Mouse (Mus musculus): ENCODE results near the gene A130010J15Rik. TPM values are rescaled to one million over a fixed set of nuclear protein-coding genes. Genes with fewer than 3 reads are reported as not detected.

A130010J15Rik gene
- total and polyA plus RNA-seq, 3 experiments, result 9.1 to 22.4 (median 18.6) TPM

GRCm38 (mm10) chr1:193211371-193211770, 43.5 kb downstream of the A130010J15Rik start:
- H3K36me3 ChIP-seq (replicated peaks in 1 of 2; ENCODE audit: control insufficient read depth in 1 of 2, insufficient read depth in 1 of 2, low read length in 1 of 2), result peaks cover 10 to 59% of the 10 kb centered on the region in 2 experiments
- peaks cover 10 to 42% of the 10 kb centered on the region in 2 experiments for H3K4me1 ChIP-seq (ENCODE audit: control insufficient read depth in 1 of 2, insufficient read depth in 2 of 2)
- TF ChIP-seq MAX (IDR thresholded peaks at IDR 0.05; ENCODE audit: low read length), result no peak
- TF ChIP-seq TBP (conservative IDR thresholded peaks at IDR 0.05; ENCODE audit: low read depth, low read length), result no peak
- TF ChIP-seq SIN3A (IDR thresholded peaks at IDR 0.05; ENCODE audit: low read length), result no peak
- H3K27ac ChIP-seq (ENCODE audit: insufficient read depth, low read depth), result no peak overlapping the region
- no peaks in the 10 kb centered on the region for H3K9me3 ChIP-seq (replicated peaks; ENCODE audit: low read length)
- peaks cover 7% of the 10 kb centered on the region for H3K79me2 ChIP-seq (replicated peaks; ENCODE audit: control insufficient read depth, extremely low read depth, insufficient read depth, poor library complexity, severe bottlenecking)
- no peak overlapping the region for H3K4me2 ChIP-seq (ENCODE audit: insufficient read depth, low read depth, poor library complexity, severe bottlenecking)
- in situ Hi-C loops (cut with MboI; ENCODE audit: low pct_ligation_motif_present, low pct_unique_long_range_greater_than_20kb, low sequenced_read_pairs) (no loop called here), dilution Hi-C loops (cut with MboI; ENCODE audit: extremely low pct_ligation_motif_present, extremely low pct_unique_long_range_greater_than_20kb, low sequenced_read_pairs) (no loop called here)
- H3K27me3 ChIP-seq (replicated peaks), result no peaks in the 10 kb centered on the region
- H3K4me3 ChIP-seq (replicated peaks in 1 of 3; ENCODE audit: low read depth in 2 of 3, low read length in 2 of 3, poor library complexity in 1 of 3), result no peak overlapping the region
- DNase-seq (ENCODE audit: extremely low read depth), result no peak
- H3K9ac ChIP-seq (ENCODE audit: insufficient read depth, low read depth), result no peak overlapping the region

DNA sequence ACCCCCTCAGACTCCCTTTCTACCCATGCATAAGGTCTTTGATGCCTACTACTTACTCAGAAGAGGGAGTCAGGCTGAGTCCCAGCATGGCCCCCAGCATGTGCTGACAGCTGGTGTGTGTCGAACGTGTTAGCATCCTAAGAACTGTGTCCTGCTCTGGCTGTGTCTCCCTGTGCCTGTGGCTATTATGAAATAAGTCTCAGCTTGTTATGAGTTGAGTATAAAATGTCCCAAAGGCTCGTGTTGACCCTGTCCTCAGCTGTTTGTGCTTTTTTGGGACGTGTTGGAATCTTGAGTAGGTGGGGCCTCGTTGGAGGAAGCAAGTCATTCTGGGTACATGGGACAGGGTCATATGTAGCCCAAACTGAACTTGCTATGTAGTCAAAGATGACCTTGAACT, 46.2 kb downstream of the A130010J15Rik start:
- TF ChIP-seq TBP (conservative IDR thresholded peaks at IDR 0.05; ENCODE audit: low read depth, low read length) (no peak), MAZ (IDR thresholded peaks at IDR 0.05; ENCODE audit: low read depth, low read length) (no peak), TCF12 (IDR thresholded peaks at IDR 0.05; ENCODE audit: low read depth, low read length) (no peak), JUN (IDR thresholded peaks at IDR 0.05; ENCODE audit: insufficient read depth, low read depth, low read length) (no peak), CTCF (conservative IDR thresholded peaks at IDR 0.05 in 1 of 2, IDR thresholded peaks at IDR 0.05 in 1 of 2; ENCODE audit: low read depth in 2 of 2, low read length in 2 of 2) (no peak), HCFC1 (IDR thresholded peaks at IDR 0.05; ENCODE audit: low read depth, low read length) (no peak), ZNF384 (IDR thresholded peaks at IDR 0.05; ENCODE audit: low read depth, low read length) (no peak), CHD2 (IDR thresholded peaks at IDR 0.05; ENCODE audit: low read length) (no peak), MEF2A (IDR thresholded peaks at IDR 0.05; ENCODE audit: borderline replicate concordance, low read depth, low read length) (no peak), RCOR1 (conservative IDR thresholded peaks at IDR 0.05; ENCODE audit: low read depth, low read length) (no peak), MAX (IDR thresholded peaks at IDR 0.05; ENCODE audit: low read length) (no peak), E2F4 (IDR thresholded peaks at IDR 0.05; ENCODE audit: insufficient replicate concordance, low read depth, low read length) (no peak), ETS1 (conservative IDR thresholded peaks at IDR 0.05; ENCODE audit: low read depth, low read length) (no peak), ELF1 (IDR thresholded peaks at IDR 0.05; ENCODE audit: low read depth, low read length) (no peak), GABPA (IDR thresholded peaks at IDR 0.05; ENCODE audit: insufficient replicate concordance, low read depth, low read length) (no peak), NRF1 (IDR thresholded peaks at IDR 0.05; ENCODE audit: low read depth, low read length) (no peak), PAX5 (IDR thresholded peaks at IDR 0.05; ENCODE audit: low read length) (no peak)
- dilution Hi-C loops (cut with MboI; ENCODE audit: extremely low pct_ligation_motif_present, extremely low pct_unique_long_range_greater_than_20kb, low sequenced_read_pairs) (no loop called here), in situ Hi-C loops (cut with MboI; ENCODE audit: low pct_ligation_motif_present, low pct_unique_long_range_greater_than_20kb, low sequenced_read_pairs) (no loop called here)
- peaks cover 12 to 81% of the 10 kb centered on the region in 2 experiments for H3K36me3 ChIP-seq (replicated peaks in 1 of 2; ENCODE audit: control insufficient read depth in 1 of 2, insufficient read depth in 1 of 2, low read length in 1 of 2)
- DNase-seq (ENCODE audit: extremely low read depth), result no peak
- H3K27me3 ChIP-seq (replicated peaks), result no peaks in the 10 kb centered on the region
- peaks cover 8 to 40% of the 10 kb centered on the region in 2 experiments for H3K4me1 ChIP-seq (ENCODE audit: control insufficient read depth in 1 of 2, insufficient read depth in 2 of 2)
- no peaks in the 10 kb centered on the region; the same call in none of the 2 replicates for H3K79me2 ChIP-seq (replicated peaks; ENCODE audit: control insufficient read depth, extremely low read depth, insufficient read depth, poor library complexity, severe bottlenecking)
- H3K9me3 ChIP-seq (replicated peaks; ENCODE audit: low read length), result no peaks in the 10 kb centered on the region
- no peak overlapping the region for H3K4me2 ChIP-seq (ENCODE audit: insufficient read depth, low read depth, poor library complexity, severe bottlenecking)
- no peak overlapping the region for H3K27ac ChIP-seq (ENCODE audit: insufficient read depth, low read depth)
- no peak overlapping the region for H3K4me3 ChIP-seq (replicated peaks in 1 of 3; ENCODE audit: low read depth in 2 of 3, low read length in 2 of 3, poor library complexity in 1 of 3)
- no peak overlapping the region for H3K9ac ChIP-seq (ENCODE audit: insufficient read depth, low read depth)

All from CH12.LX (cell line).